Mouse (Mus musculus) liver, postnatal 0 days (tissue): ENCODE measurements around the gene Slc16a2.

Source experiments
- CTCF ChIP-seq: sonication (generic); IDR thresholded peaks from 2 replicates; pipeline ENCODE4 v1.5.1; 2016; ENCODE audit warnings: antibody characterized with exemption, low read depth
- EP300 ChIP-seq: IDR thresholded peaks from 2 replicates; pipeline ENCODE4 v1.6.1; 2016; ENCODE audit warnings: antibody characterized with exemption, low read depth, mild to moderate bottlenecking

GRCm38 (mm10) chrX:103795506-103795905 lies 26.3 kb downstream of the Slc16a2 start:
- TF ChIP-seq CTCF (no peak), EP300 (no peak)
